Mouse (Mus musculus) intestine, embryonic 16.5 days (tissue): ENCODE data around the gene Gm36210. TPM values are rescaled to one million over a fixed set of nuclear protein-coding genes. Genes with fewer than 3 reads are reported as not detected.
"Not testable (repeated sequence)": the region's sequence is repeated elsewhere in the genome, so short reads cannot be mapped to it uniquely, and the experiment has no call there.

Experiments
- ATAC-seq: fragments of 200-750 bp; cut with Nextera tagmentation; 2 replicates; pipeline ENCODE4 v1.8.0; 2017; ENCODE audit warnings: moderate TSS enrichment, moderate library complexity
- H3K27ac ChIP-seq: fragments of 300-500 bp; sonication (generic); 2 replicates; pipeline ENCODE4 v1.5.1; 2014; ENCODE audit warnings: mild to moderate bottlenecking, low read length
- H3K27me3 ChIP-seq: fragments of 300-500 bp; sonication (generic); replicated peaks from 2 replicates; pipeline ENCODE4 v1.6.1; 2014; ENCODE audit warnings: low read length, control low read depth, mixed read lengths; ENCODE audit not compliant: control insufficient read depth, insufficient read depth
- H3K36me3 ChIP-seq: fragments of 300-500 bp; sonication (generic); 2 replicates; pipeline ENCODE4 v1.6.1; 2014; ENCODE audit warnings: low read length, control low read depth; ENCODE audit not compliant: control insufficient read depth, insufficient read depth
- H3K4me1 ChIP-seq: fragments of 300-500 bp; sonication (generic); 2 replicates; pipeline ENCODE4 v1.6.1; 2014; ENCODE audit warnings: low read length, control low read depth, mixed read lengths; ENCODE audit not compliant: control insufficient read depth, insufficient read depth
- H3K4me2 ChIP-seq: fragments of 300-500 bp; sonication (generic); 2 replicates; pipeline ENCODE4 v1.6.1; 2014; ENCODE audit warnings: low read depth, low read length, control low read depth
- H3K4me3 ChIP-seq: fragments of 300-500 bp; sonication (generic); 2 replicates; pipeline ENCODE4 v1.5.1; 2014; ENCODE audit warnings: mild to moderate bottlenecking, low read length
- H3K9ac ChIP-seq: fragments of 300-500 bp; sonication (generic); 2 replicates; pipeline ENCODE4 v1.6.1; 2014; ENCODE audit warnings: low read depth, low read length
- H3K9me3 ChIP-seq: fragments of 300-500 bp; sonication (generic); 2 replicates; pipeline ENCODE4 v1.6.1; 2016; ENCODE audit warnings: low read length, control low read depth; ENCODE audit not compliant: control insufficient read depth
- WGBS: fragments of 180-500 bp; shearing (Covaris S2); extraction: QIAGEN DNeasy Blood & Tissue Kit; methylation state at CpG from one replicate; pipeline ENCODE4 v1.1.7; 2014; 5-methylcytosine and 5-hydroxymethylcytosine counted together
- polyA plus RNA-seq: library from polyadenylated mRNA; unstranded; fragments of >200 nt; fragmentation: Nextera tagmentation; extraction: Ambion mirVana; gene quantifications from 2 replicates; pipeline ENCODE4 v1.2.1, GENCODE M21; 2015

The Gm36210 gene
- polyA plus RNA-seq, 1 experiment from 2014 or later, result not detected

- Histone ChIP-seq H3K4me2 (no peak overlapping the region), H3K4me1 (no peaks in the 10 kb centered on the region), H3K9ac (no peak overlapping the region), H3K27me3 (no peaks in the 10 kb centered on the region; the same call in 1 of the 2 replicates), H3K9me3 (no peaks in the 10 kb centered on the region; the same call in 1 of the 2 replicates), H3K4me3 (no peak overlapping the region), H3K36me3 (no peaks in the 10 kb centered on the region), H3K27ac (no peak overlapping the region)
- ATAC-seq, result no peak
- 52% methylated on average over 8 of the region's 8 CpGs for WGBS
These were observed 5.1 kb downstream of the Gm36210 start for GRCm38 (mm10) chr7:4901171-4901570.

GRCm38 (mm10) chr7:4900523-4900851 is 5.8 kb downstream of the Gm36210 start:
- H3K4me2 ChIP-seq, result no peak overlapping the region
- H3K9ac ChIP-seq, result no peak overlapping the region
- no peaks in the 10 kb centered on the region; the same call in 1 of the 2 replicates for H3K9me3 ChIP-seq
- no peaks in the 10 kb centered on the region for H3K4me1 ChIP-seq
- H3K36me3 ChIP-seq, result no peaks in the 10 kb centered on the region
- 35% methylated on average over 11 of the region's 11 CpGs for WGBS
- H3K27me3 ChIP-seq, result no peaks in the 10 kb centered on the region; the same call in 1 of the 2 replicates
- ATAC-seq, result no peak
- no peak overlapping the region for H3K27ac ChIP-seq
- H3K4me3 ChIP-seq, result no peak overlapping the region

GRCm38 (mm10) chr7:4899649-4900522 is 6.4 kb downstream of the Gm36210 start:
- Histone ChIP-seq H3K4me2 (peak overlapping the region; percentile 45), H3K4me3 (peak overlapping the region; percentile 29), H3K27me3 (no peaks in the 10 kb centered on the region; the same call in 1 of the 2 replicates), H3K9me3 (no peaks in the 10 kb centered on the region; the same call in 1 of the 2 replicates), H3K36me3 (no peaks in the 10 kb centered on the region), H3K9ac (peak overlapping the region; percentile 53), H3K27ac (no peak overlapping the region), H3K4me1 (no peaks in the 10 kb centered on the region)
- peak; percentile 61; the same call in 1 of the 2 replicates for ATAC-seq
- 6% methylated on average over 19 of the region's 19 CpGs for WGBS

DNA sequence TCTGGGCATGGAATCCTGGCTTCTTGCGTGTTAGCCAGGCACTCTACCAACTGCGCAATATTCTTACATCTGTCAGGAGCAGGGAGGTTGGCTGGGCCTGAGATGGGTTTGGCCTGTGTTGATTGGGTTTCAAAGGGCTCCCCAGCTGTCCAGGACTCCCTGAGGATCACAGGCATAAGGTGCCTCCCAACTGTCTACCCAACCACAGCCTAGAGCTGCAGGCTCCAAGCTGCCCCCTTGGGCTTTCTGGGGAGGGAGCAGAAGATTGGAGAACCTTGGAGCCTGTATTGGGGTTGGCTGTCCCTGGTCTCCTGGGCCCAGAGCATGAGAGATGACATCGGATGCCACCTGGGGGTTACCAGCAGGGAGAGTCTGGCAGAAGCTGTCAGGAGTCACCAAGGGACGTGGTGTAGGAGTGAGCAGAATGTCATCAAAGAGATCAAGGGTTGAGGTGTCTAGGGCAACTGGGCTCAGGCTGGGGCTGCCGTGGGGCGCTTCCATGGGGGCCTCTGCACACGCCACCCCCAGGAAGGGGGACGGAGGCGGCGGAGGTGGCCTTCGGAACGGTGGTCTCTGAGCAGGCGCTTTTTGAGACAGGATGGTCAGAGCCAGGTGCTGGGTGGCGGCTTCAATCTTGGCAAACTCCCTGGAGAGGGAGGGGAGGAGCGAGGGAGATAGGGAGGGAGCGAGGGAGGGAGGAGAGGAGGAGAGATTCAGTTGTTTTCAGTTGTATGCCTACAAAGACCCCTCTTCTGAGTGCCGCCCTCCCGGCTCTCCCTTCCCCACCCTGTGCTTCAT is 7.3 kb downstream of the Gm36210 start:
- Histone ChIP-seq H3K27ac (no peak overlapping the region), H3K4me2 (peak overlapping the region; percentile 45), H3K4me1 (no peaks in the 10 kb centered on the region), H3K9me3 (no peaks in the 10 kb centered on the region; the same call in 1 of the 2 replicates), H3K4me3 (peak overlapping the region; percentile 29), H3K27me3 (no peaks in the 10 kb centered on the region; the same call in 1 of the 2 replicates), H3K36me3 (no peaks in the 10 kb centered on the region), H3K9ac (peak overlapping the region; percentile 53)
- ATAC-seq, result peak; percentile 61
- WGBS, result 18% methylated on average over 18 of the region's 18 CpGs

DNA sequence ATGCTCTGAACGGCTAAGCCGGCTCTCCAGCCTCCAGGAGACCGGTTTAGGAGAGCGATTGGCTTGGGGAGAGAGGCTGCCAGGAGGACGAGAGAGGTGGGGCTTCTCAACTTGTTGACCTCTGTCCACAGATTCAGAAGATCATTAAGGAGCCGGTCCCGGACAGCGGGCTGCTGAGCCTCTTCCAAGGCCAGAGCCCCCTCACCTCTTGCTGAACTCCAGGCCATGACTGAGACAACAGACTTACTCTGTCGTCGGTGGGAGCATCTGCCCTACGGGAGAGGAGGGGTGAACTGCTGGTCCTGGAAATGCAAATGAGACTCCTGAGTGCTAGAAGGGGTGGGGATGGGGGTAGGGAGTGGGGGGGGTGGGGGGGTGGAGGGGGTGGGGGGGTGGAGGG is 11.1 kb downstream of the Gm36210 start:
- H3K27me3 ChIP-seq, result no peaks in the 10 kb centered on the region; the same call in 1 of the 2 replicates
- no peak overlapping the region for H3K4me3 ChIP-seq
- WGBS, result 50% methylated on average over 11 of the region's 11 CpGs
- no peaks in the 10 kb centered on the region for H3K9me3 ChIP-seq
- no peak overlapping the region for H3K9ac ChIP-seq
- no peak overlapping the region for H3K4me2 ChIP-seq
- no peaks in the 10 kb centered on the region for H3K36me3 ChIP-seq
- ATAC-seq, result no peak
- H3K4me1 ChIP-seq, result no peaks in the 10 kb centered on the region
- no peak overlapping the region for H3K27ac ChIP-seq

DNA sequence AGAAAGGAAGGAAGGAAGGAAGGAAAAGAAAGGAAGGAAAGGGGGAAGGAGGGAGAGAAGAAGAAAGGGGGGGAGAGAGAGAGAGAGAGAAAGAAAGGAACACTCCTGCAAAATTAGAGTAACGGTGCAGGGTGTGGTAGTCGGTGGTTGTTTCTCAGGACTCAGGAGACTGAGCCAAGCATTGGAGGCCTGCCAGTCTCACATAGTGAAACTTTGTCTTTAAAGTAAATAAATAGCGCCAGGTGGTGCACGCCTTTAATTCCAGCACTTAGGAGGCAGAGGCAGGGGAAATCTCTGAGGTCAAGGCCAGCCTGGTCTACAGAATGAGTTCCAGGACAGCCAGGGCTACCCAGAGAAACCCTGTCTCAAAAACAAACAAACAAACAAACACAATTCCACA is 19.6 kb downstream of the Gm36210 start:
- H3K4me3 ChIP-seq, result no peak overlapping the region
- H3K36me3 ChIP-seq, result no peaks in the 10 kb centered on the region; the same call in 1 of the 2 replicates
- no peak overlapping the region for H3K27ac ChIP-seq
- no peak for ATAC-seq
- no peaks in the 10 kb centered on the region for H3K4me1 ChIP-seq
- no peaks in the 10 kb centered on the region for H3K27me3 ChIP-seq
- no peaks in the 10 kb centered on the region for H3K9me3 ChIP-seq
- H3K4me2 ChIP-seq, result no peak overlapping the region
- H3K9ac ChIP-seq, result no peak overlapping the region
- 50% methylated on average over 4 of the region's 4 CpGs for WGBS

DNA sequence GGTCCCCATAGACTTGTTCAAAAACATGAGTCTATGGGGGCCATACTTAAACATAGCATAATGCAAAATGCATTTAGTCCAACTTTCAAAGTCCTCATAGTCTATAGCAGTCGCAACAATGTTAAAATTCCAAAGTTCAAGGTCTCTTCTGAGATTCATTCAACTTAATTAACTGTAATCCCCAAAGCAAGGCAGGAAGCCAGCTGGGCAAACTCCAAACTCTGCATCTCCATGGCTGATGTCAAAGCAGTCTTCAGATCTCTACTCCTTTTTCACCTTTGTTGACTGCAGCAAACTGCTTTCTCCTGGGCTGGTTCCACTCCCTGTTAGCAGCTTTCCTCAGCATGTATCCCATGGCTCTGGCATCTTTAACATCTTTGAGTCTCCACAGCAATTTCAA is 27.3 kb downstream of the Gm36210 start:
- H3K4me3 ChIP-seq, H3K27me3 ChIP-seq, H3K4me2 ChIP-seq, H3K9me3 ChIP-seq, H3K36me3 ChIP-seq, ATAC-seq, H3K27ac ChIP-seq, H3K9ac ChIP-seq: not testable (repeated sequence)
- peaks cover 11% of the 10 kb centered on the region; the same call in 1 of the 2 replicates for H3K4me1 ChIP-seq
- WGBS, result 85% methylated on average over 1 of the region's 1 CpGs

DNA sequence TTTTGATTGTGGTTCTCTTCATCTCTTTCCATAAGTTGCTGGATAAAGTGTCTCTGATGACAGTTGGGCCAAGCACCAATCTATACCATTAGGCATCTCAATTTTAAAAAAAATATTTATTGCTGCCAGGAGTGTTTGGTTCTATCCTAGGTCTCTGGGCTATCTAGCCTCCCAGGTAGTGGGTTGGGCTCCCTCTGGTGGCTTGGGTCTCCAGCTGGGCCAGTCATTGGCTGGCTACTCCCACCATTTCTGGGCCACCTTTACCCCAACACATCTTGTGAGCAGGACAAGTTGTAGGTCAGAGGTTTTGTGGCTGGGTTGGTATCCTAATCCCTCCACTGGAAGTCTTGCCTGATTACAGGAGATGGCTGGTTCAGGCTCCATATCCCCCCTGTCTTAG is 28.1 kb downstream of the Gm36210 start:
- no peak for ATAC-seq
- Histone ChIP-seq H3K9ac (no peak overlapping the region), H3K36me3 (no peaks in the 10 kb centered on the region), H3K27ac (no peak overlapping the region), H3K4me2 (peak overlapping the region; percentile 93), H3K4me1 (peaks cover 11% of the 10 kb centered on the region; the same call in 1 of the 2 replicates), H3K9me3 (no peaks in the 10 kb centered on the region), H3K4me3 (peak overlapping the region; percentile 73), H3K27me3 (no peaks in the 10 kb centered on the region)

GRCm38 (mm10) chr7:4877226-4877625 is 29.1 kb downstream of the Gm36210 start:
- H3K27ac ChIP-seq, result peak overlapping the region; percentile 50
- peak overlapping the region; percentile 93 for H3K4me2 ChIP-seq
- peak overlapping the region; percentile 82 for H3K9ac ChIP-seq
- H3K27me3 ChIP-seq, result no peaks in the 10 kb centered on the region
- H3K36me3 ChIP-seq, result no peaks in the 10 kb centered on the region
- ATAC-seq, result peak; percentile 31
- H3K9me3 ChIP-seq, result no peaks in the 10 kb centered on the region
- H3K4me1 ChIP-seq, result peaks cover 11% of the 10 kb centered on the region; the same call in 1 of the 2 replicates
- H3K4me3 ChIP-seq, result peak overlapping the region; percentile 73
- WGBS, result 4% methylated on average over 11 of the region's 11 CpGs
